Mouse (Mus musculus): ENCODE data around the gene Nlrp4e.
"Not testable (repeated sequence)": the region's sequence is repeated elsewhere in the genome, so short reads cannot be mapped to it uniquely, and the experiment has no call there.

The Nlrp4e gene

DNA sequence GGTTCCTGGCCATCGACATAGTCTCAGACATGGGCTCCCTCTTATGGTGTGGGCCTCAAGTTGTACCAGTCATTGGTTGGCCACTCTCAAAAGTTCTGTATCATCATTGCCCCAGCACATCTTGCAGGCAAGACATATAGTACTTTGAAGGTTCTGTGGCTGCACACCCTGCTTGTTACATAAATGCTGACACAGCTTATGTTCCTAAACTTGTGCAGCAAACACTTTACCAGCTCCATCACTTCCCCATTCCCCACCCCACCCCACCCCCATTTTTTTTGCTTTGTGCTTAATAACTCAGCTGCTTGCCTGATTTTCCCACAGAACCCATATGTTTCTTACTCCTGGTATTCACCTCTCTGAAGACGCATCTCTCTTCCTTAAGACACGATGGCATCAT lies at the start of gene Nlrp4e:
Gene Nlrp4e (plus strand): TSS at position 301 of the 400 bp plus-strand sequence.
- in situ Hi-C loops (cut with MboI; ENCODE audit: low pct_unique_long_range_greater_than_20kb in 1 of 2, low sequenced_read_pairs in 2 of 2, unreplicated experiment in 1 of 2) = not testable (repeated sequence)

DNA sequence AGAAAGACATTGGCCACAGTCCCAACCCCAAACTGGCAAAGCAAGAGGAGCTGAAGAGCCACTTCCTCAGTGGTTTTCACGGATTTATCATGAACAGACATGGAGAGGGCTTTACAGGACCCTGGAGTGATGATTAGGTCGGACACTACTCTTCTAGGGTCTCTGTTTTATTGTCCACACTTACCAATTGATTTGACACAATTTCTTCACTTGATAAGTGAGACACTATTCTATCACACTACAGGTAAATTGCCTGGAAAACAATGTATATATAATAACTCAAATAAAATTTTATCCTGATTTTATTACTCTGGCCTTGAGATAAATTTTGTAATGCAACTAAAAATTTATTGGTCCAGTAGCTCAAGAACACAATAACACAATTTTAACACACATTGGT lies 49.4 kb upstream of the Nlrp4e start, which contains the start of gene Vmn1r166:
Gene Vmn1r166 (minus strand): TSS at position 101 of the 400 bp plus-strand sequence.
- in situ Hi-C loops (cut with MboI; ENCODE audit: low pct_unique_long_range_greater_than_20kb in 1 of 2, low sequenced_read_pairs in 2 of 2, unreplicated experiment in 1 of 2) = not testable (repeated sequence)

DNA sequence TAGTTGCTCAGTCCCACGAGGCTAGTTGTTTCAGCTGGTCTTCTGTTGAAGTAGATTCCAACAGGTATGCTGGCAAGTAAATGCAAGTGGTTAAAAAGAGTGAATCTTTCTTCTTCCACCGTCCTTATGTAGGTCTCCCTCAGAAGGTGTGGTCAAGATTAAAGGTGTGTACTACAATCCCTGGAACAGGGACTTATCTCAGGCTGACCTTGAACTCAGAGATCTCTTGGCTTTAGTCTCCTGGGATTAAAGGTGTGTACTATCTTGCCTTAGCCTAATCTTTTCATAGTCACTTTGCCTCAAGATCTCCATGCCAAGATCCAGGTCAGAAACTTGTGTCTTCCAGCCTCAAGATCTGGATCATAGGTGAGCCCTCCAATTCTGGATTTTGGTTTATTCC lies 22.2 kb upstream of the Nlrp4e start, which contains the start of gene Gm6902:
Gene Gm6902 (minus strand): TSS at position 101 of the 400 bp plus-strand sequence.
- in situ Hi-C loops (cut with MboI; ENCODE audit: low pct_unique_long_range_greater_than_20kb in 1 of 2, low sequenced_read_pairs in 2 of 2, unreplicated experiment in 1 of 2) = not testable (repeated sequence)

DNA sequence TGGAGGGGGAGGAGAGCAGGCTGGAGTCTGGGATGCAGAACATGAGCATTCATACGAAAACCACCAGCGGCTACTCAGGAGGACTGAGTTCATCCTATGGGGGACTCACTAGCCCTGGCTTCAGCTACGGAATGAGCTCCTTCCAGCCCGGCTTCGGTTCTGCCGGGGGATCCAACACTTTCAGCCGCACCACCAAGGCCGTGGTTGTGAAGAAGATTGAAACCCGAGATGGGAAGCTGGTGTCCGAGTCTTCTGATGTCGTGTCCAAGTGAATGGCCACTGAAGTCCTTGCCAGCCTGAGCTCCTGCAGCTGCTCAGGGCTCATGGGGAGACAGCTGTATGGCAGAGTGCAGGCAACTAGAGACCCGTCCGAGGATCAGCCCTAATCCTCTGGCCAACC lies 57.3 kb downstream of the Nlrp4e start:
- in situ Hi-C loops (cut with MboI; ENCODE audit: low pct_unique_long_range_greater_than_20kb in 1 of 2, low sequenced_read_pairs in 2 of 2, unreplicated experiment in 1 of 2) = loop anchor here in 1 of 2 experiments (10.0 kb wide), 1 partner anchor 156 kb away; no protein-coding TSS in a partner anchor

DNA sequence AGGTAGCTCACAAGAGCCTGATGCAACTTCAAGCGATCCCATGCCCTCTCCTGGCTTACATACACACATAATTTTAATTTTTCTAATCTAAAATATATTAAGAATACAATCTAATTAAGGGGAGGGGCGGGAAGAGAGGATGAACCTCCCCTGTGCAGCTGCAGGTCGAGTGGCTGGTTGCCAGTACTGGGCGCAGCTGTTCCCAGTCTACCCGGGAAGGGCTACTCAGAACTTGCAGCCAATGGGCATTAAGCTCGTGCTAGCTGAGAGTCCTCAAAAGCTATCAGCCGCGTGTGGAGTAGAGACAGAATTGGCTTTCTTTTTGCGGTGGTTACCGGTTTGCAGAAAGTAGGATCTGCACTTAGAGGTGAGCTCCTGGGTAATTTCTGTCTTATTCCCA lies 84.6 kb downstream of the Nlrp4e start, which contains the start of gene Nlrp5:
Gene Nlrp5 (plus strand): TSS at position 301 of the 400 bp plus-strand sequence.
- in situ Hi-C loops (cut with MboI; ENCODE audit: low pct_unique_long_range_greater_than_20kb in 1 of 2, low sequenced_read_pairs in 2 of 2, unreplicated experiment in 1 of 2) = no loop called here

Measured in mouse embryonic stem cell (cell line).